Mouse (Mus musculus): ENCODE results near the gene Rnf150.

The Rnf150 gene

DNA sequence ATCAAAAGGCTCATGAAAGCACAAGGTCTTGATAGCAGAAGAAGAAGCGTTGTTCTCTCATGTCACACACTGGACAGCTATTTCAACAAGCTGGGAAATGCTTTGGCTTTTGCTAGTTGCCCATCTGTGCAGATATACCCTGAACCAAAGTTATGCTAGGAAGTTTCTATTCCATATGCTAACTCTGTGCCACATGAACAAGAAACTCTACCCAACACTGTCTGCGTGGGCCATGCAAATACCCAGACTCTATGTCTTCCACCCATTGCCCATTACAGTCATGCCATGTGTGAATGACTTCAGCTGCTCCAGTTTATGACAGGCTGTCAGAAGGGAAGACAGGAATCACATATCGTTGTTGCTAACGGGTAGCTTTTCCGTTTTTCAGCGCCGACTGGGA, 140.0 kb downstream of the Rnf150 start:
- DNase-seq (ENCODE audit: inconsistent age in 2 of 2, low spot score in 1 of 2), result no peak

DNA sequence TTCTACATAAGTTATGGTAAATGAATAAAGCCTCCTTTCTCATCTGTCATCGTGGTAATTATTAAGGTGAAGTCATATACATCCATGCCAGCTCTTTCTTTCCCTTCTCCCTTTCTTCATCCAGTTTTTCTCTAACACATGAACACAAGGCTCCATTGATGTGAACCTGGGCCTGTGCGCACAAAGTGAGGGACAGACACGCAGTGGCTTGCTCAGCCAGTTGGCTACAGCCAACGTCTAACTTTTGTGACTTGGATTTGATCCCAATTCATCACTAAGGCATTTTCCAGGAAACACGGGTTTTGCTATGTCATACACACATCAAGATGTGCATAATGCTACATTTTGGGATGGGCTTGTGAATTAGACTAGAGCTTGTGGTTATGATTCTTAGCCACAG, 146.3 kb downstream of the Rnf150 start:
- peak in 1 of 2 experiments; percentile 49 for DNase-seq (ENCODE audit: inconsistent age in 2 of 2, low spot score in 1 of 2)

DNA sequence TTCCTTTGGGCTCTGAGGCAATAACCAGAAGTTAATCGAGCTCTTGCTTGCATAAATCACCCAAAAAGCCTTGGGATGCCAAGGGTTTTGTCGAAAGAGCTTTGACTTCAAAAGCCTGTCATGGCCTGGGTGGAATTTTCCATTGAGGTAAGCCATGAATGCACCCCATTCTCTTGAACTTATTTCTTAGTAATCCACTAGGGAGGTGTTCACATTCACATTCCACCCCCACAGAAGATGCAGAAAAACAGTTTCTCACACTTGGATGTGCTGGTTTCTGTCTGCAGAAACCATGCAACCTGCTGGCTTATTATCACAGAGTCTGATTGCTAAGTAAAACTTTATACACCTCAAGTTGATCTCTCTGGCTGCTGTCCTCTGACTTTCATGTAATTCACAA, 148.1 kb downstream of the Rnf150 start:
- DNase-seq (ENCODE audit: inconsistent age in 2 of 2, low spot score in 1 of 2), result peak; percentile 75 to 94

DNA sequence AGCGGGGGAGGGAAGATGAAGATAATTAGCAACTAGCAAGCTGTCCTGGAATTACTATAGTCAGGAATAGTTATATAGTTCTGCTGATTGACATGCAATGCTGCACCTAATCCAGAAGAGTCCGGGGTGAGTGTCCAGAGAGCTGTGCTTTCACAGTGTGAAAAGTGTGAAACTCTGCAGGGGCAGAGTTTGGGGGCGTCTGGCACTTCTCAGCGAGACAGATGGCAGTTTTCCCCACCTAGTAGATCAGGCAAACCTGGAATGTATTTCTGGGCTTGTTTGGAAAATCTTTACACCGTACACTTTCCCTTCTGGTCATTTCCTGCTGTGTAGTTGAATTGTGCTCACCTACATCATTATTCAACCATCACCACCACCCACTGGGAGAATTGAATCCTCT, 148.6 kb downstream of the Rnf150 start:
- no peak for DNase-seq (ENCODE audit: inconsistent age in 2 of 2, low spot score in 1 of 2)

DNA sequence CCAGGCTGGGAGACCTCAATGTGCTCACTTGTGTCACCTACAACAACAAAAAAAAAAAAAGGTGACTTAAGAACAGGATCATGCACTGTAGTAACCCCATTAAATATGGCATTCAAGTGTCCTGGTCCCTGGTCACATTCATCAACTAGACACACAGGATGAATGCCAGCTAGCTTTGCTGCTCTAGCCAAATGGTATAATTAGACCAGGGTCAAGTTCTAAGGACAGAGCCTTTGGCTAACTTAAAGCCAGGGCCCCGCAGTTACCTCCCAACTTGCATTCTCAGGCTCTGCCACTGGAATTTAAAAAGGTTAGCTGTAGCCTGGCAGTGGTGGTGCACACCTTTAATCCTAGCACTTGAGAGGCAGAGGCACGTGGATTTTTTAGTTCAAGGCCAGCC, 165.1 kb downstream of the Rnf150 start:
- peak; percentile 48 to 89 for DNase-seq (ENCODE audit: inconsistent age in 2 of 2, low spot score in 1 of 2)

DNA sequence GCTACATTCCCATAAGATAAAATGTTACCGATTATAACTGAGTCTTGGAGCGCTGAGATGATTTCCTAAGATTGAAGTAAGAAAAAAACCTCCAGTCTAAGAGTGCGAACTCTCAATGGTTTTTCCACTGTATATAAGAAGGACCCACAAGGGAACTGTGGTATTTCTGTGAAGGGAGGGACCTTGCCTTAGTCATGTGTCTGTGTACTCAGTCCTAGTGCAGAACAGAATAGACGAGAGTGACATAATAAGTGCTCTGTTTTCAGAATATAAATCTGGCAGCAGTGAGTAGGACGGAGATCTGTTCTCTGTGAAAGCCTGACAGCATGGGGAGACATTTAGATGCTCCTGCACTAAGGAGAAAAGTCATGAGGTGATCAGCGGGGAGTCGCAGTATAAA, 169.6 kb downstream of the Rnf150 start:
- peak in 1 of 2 experiments; percentile 39 for DNase-seq (ENCODE audit: inconsistent age in 2 of 2, low spot score in 1 of 2)

DNA sequence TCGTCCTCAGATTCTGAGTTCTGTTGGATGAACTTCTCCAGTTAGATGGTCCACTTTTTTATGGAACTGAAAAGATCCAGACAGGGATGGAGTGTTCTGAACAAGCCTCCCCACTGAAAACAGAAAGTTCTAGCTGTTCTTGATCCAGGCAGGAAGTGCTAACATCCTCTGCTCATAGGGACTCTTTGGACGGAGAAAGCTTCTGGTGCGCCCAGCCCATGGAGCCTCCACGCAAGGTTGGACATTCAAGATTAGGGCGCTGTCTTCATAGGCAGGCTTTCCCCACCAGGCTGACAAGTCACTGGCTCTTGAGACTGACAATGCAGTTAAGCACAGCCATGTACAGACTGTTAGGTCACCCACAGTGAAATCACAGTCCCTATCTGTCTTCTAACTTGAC, 172.0 kb downstream of the Rnf150 start:
- DNase-seq (ENCODE audit: inconsistent age in 2 of 2, low spot score in 1 of 2), result no peak

DNA sequence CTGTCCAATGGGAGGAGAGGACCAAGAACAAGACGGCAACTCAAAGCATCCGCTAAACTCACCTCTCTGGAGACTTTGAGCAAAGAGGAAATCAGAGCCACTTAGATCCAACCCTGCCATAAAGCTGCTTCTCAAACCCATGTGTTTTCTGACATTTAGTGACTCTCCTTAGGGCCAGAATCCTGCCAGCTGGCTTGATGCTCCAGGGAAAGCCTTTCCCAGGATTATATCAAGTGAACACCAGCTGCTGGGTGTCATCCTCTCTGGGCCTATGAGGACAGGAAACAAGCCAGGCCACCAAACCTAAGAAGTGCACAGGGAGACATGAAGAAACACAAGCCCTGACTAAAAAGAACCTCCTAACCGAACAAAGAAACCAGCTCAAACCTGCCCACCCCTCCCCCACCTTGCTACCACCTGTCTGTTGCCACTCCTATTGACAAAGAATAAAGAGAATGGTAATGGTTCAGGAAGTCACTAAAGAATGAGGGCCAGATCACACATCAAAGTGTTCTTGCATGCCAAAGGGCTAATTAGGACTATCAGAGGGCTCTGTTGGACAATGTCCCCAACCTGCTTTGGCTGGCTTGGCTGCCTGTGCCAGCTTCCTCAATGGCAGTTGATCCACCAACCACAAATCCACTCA, 173.5 kb downstream of the Rnf150 start:
- no peak for DNase-seq (ENCODE audit: inconsistent age in 2 of 2, low spot score in 1 of 2)

DNA sequence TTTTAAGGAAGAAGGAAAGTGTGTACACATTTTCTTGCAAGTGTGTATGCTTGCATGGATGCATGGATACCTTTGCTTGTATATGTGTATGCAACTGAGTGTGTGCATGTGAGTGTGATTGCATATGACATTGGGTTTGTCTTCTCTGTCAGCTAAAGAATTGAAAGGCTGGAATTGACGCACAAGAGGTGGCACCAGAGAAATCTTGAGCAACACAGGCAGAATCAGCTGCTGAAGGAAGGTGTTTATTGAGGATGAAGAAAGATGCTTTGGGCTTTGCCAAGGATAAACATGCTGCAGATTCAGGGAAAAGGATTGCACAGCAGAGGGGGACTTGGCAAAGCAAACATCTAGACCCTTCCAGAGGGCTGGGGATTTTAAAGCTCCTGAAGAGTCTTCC, 174.2 kb downstream of the Rnf150 start:
- no peak for DNase-seq (ENCODE audit: inconsistent age in 2 of 2, low spot score in 1 of 2)

DNA sequence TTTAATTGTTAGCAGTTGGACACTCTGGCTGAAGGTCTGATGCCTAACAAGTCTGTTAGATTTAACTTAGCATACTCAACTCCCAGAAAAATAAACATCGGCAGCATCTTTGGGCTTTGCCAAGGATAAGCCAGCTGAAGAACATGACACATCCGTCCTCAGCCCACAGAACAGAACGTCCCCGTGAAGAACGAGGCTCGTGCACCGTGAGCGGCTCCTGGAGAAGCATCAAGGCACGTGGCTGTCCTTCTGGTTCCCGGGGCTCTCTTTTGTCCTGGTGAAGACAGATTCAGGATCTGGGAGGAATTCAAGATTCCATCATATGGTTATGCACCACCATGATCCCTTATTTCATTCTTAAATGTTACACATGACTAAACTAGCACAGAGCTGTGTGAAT, 175.4 kb downstream of the Rnf150 start:
- peak in 1 of 2 experiments; percentile 25 for DNase-seq (ENCODE audit: inconsistent age in 2 of 2, low spot score in 1 of 2)

DNA sequence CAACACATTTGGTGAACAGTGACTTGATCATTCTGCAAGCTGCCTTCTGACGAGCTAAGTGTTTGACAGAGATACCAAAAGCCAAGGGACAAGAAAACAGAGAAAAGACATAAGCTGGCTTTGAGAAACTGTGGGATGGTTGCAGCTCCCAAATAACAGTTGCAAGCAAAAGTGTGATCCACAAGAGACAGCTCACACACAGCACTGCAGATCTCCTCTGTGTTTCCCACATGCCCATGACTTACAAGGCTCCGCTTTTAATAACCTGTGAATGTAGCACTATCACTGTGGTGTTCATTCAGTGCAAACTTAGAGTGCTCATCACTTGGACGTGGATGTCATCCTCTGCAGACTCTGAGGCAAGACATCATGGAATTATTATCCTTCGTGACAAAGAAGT, 178.3 kb downstream of the Rnf150 start:
- DNase-seq (ENCODE audit: inconsistent age in 2 of 2, low spot score in 1 of 2), result peak in 1 of 2 experiments; percentile 0

DNA sequence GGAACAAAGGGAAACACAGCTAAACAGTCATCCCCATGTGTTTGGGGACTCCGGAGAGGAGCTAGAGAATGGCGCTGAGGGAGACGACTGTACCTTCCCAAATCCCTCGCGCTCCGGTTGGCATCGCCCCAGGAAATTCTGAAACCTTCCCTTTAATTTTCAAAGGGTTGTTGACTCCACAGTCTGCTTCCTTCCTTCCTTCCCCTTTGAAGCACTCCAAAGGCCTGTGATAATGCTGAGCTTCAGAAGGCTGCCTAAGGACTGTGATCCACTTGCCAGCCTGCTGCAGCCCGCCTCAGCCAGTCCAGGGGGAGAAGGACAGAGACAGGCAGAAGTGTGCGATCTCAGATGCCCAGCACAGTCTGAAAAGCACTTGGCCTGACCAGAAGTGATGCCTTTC, 183.8 kb downstream of the Rnf150 start:
- DNase-seq (ENCODE audit: inconsistent age in 2 of 2, low spot score in 1 of 2), result peak; percentile 20 to 52

DNA sequence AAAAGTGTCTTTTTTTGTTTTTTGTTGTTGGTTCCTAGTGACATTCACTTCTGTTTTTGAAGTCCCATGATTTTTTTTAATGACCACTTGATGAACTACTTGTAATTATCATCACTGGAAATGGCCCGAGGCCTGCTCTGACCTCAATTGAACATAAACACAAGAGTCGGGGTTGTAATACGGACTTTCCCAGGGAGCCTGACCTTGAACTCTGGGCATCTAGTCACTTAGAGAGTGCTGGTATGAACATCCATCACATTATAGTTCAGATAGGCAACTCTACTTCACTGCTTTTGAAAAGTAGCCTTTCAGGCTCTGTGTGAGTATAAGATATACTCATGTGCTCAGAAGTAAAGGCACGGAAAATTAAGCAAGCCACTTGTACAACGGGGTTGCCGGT, 185.4 kb downstream of the Rnf150 start:
- DNase-seq (ENCODE audit: inconsistent age in 2 of 2, low spot score in 1 of 2), result peak in 1 of 2 experiments; percentile 57

DNA sequence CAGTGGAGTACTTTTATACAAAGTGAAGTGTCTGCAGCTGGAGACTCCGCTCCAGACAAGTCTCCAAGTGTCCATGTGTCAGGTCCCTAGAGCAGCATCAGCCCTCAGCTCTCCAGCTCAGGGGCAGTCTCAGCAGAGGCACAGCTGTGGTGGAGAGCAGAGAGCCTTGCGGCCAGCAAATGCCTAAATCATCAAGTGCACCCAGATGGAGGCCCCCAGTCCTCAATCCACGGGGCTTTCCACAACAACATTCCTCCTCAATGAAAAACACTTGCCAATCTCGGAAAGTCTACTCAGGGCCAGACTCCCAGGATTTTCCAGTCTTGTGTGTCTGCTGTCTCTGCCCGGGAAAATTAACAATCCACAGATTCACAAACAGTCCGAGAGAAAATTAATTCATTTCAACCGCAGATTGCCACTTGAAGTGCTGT, 186.0 kb downstream of the Rnf150 start:
- no peak for DNase-seq (ENCODE audit: inconsistent age in 2 of 2, low spot score in 1 of 2)

DNA sequence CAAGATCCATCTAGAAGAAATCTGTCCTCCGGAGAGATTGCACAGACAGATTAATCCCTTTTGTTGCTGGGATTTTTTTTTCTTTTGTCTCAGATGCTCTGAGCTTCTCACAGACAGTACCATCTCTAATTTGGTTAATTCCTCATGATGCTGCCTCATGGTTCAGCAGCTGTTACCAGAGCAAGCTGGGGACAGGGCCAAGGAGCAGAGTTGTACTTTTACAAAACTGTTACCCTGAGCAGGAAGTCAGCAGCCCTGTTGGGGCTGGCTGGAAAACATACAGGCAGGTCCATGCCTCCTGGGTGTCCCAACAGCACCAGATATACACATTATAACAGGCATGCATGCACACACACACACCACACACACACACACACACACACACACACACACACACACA, 186.5 kb downstream of the Rnf150 start:
- no peak for DNase-seq (ENCODE audit: inconsistent age in 2 of 2, low spot score in 1 of 2)

DNA sequence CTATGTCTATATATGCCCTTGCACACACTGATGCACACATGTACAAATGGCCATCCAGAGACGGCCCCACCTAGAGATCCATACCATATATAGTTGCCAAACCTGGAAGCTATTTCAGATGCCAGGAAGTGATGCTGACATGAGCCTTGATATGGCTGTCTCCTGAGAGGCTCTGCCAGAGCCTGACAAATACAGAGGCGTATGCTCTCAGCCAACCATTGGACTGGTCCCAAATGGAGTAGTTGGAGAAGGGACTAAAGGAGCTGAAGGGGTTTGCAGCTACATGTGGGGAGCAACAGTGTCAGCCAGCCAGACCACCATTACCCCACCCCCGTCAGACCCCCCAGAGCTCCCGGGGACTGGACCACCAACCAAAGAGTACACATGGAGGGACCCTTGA, 189.7 kb downstream of the Rnf150 start:
- no peak for DNase-seq (ENCODE audit: inconsistent age in 2 of 2, low spot score in 1 of 2)

DNA sequence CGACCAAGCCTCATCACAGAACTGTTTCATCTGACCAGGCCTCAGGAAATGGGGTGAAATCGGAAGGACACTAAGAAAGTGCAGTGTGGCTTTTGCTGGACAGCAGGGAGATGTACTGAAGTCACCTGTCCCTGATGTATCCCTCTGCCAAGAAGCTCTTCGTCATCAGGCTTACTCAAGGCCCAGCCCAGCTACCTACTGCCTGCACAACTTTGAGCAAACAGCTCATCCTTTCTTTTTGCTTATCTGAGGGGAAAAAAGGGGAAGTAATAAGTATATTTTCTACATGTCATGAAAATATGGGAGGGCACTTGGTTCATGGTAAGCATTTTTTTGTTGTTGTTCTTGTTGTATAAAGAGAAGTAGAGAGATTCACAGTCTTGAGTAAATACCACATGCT, 191.6 kb downstream of the Rnf150 start:
- no peak for DNase-seq (ENCODE audit: inconsistent age in 2 of 2, low spot score in 1 of 2)

DNA sequence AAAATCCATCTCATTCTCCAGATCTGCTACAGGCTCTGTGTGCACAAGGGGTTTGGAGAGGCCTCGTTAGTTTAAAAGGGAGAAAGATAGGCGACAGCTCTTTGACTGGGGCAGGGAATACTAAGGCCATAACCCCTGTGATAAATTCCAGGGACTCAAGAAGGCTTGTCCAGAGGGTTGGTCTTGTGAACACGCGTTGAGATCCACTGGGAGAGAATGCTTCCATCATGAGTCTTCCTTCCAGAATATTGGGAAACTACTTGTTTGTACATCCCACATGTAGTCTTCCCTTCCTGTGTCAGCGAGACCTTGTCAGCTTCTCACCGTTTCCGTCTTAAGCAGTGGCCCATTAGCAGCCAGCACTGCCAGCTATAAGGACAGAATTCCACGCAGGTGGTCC, 195.8 kb downstream of the Rnf150 start:
- DNase-seq (ENCODE audit: inconsistent age in 2 of 2, low spot score in 1 of 2), result no peak

DNA sequence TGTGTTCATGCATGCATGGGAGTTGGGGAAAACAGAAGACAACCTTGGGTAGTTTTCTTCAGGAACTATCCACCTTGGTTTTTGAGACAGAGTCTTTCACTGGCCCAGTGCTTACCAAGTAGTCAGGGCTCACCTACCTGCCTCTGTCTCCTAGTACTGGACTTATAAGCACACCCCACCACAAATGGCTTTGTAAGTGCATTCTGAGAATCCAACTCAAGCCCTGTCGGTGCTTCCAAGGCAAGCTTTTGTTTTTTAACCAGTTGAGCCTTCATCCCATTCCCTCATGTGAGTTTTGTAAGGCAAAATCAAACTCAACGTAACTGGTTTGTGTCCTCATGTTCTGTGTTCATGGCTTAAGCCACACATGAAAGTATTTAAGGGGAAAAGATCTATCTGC, 196.9 kb downstream of the Rnf150 start:
- DNase-seq (ENCODE audit: inconsistent age in 2 of 2, low spot score in 1 of 2), result no peak

DNA sequence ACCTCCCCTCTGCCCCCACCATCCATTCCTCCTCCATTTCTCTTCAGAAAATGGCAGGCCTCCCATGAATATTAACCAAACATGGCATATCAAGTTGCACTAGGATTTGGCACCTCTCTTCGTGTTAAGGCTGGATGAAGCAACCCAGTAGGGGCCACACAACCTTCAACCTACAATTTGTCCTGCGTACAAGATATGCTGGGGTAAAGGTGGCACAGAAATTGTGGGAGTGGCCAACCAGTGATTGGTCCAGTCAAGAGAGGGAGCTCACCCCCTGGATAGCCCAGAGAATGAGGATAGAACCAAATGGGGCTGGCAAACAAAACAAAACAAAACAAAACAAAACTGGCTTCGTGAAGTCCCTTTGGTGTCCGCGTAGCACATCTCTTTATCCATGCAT, 198.1 kb downstream of the Rnf150 start:
- DNase-seq (ENCODE audit: inconsistent age in 2 of 2, low spot score in 1 of 2), result peak in 1 of 2 experiments; percentile 34

DNA sequence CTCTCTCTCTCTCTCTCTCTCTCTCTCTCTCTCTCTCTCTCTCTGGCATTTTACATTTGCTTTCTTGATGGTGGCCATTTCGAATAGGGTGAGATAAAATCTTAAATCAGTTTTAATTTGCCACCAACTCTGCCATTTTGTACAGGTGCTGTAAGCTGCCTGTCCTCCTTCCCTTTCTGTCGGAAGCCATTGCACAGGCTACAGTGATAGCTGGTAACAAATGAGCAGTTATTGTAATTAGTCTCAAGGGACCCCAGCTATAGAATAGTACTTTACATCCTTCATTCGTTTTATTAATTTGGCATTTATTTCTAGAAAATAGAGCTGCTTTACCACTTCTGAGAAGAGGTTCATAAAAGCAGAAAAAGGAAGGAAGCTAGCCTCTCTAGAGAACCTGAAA, 198.7 kb downstream of the Rnf150 start:
- DNase-seq (ENCODE audit: inconsistent age in 2 of 2, low spot score in 1 of 2), result no peak

DNA sequence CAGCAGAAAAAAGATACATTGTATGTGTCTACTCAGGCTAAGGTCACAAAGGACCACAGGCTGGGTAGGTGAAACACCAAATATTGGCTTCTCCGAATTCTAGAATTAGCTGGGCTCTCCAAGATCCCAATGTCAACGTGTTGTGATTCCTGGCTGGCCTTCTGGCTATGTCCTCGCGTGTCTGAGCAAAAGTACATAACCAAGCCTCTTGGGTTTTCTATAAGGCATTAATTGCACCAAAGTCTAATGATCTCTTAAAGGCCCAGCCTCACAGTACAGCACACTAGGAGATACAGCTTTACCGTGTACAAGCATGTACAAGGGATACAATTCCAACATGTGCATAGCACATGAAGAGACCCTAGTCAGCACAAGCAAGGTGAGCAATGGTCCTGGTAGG, 199.1 kb downstream of the Rnf150 start:
- DNase-seq (ENCODE audit: inconsistent age in 2 of 2, low spot score in 1 of 2), result peak in 1 of 2 experiments; percentile 17

DNA sequence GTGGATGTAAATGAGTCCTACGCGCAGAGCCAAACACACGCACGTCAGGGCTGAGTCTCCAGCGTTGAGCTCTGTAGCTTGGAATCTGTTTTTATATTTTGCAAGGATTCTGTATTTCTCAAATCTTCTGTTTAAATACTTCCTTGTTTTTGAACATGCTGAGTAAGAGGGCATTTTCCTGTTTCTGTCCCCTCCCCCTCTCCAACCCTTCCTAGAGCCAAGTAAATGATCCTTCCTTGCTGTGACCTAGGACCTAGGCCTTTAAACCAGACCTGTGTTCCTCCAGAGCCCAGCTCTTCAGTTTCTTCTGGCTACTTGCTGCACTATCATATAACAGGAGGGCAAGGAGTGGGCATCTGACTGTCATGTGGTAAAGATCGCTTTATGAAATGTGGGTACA, 200.9 kb downstream of the Rnf150 start:
- DNase-seq (ENCODE audit: inconsistent age in 2 of 2, low spot score in 1 of 2), result peak in 1 of 2 experiments; percentile 56
